Mouse (Mus musculus) kidney, postnatal 0 days (tissue): ENCODE data around the gene Atp1a4. TPM values are rescaled to one million over a fixed set of nuclear protein-coding genes. Genes with fewer than 3 reads are reported as not detected.

Experiments
- ATAC-seq: fragments of 200-750 bp; cut with Nextera tagmentation; replicated peaks from 2 replicates; pipeline ENCODE4 v1.8.0; 2017; ENCODE audit warnings: low read depth, moderate number of reproducible peaks, moderate TSS enrichment, moderate library complexity; ENCODE audit not compliant: low FRiP score
- DNase-seq: peaks from one replicate; pipeline ENCODE4 v3.0.0-alpha.2; 2016; ENCODE audit warnings: low spot score
- H3K27ac ChIP-seq: fragments of 300-500 bp; sonication (generic); 2 replicates; pipeline ENCODE4 v1.5.1; 2014; ENCODE audit warnings: mild to moderate bottlenecking
- H3K27me3 ChIP-seq: fragments of 300-500 bp; sonication (generic); 2 replicates; pipeline ENCODE4 v1.6.1; 2014; ENCODE audit warnings: low read length, mixed read lengths; ENCODE audit not compliant: insufficient read depth
- H3K36me3 ChIP-seq: fragments of 300-500 bp; sonication (generic); 2 replicates; pipeline ENCODE4 v1.6.1; 2014; ENCODE audit warnings: low read length, mixed read lengths; ENCODE audit not compliant: insufficient read depth
- H3K4me1 ChIP-seq: fragments of 300-500 bp; sonication (generic); replicated peaks from 2 replicates; pipeline ENCODE4 v1.6.1; 2014; ENCODE audit warnings: antibody characterized with exemption, low read length, mixed read lengths; ENCODE audit not compliant: insufficient read depth
- H3K4me2 ChIP-seq: fragments of 300-500 bp; sonication (generic); 2 replicates; pipeline ENCODE4 v1.6.1; 2014; ENCODE audit warnings: mild to moderate bottlenecking, low read length, moderate library complexity, mixed read lengths
- H3K4me3 ChIP-seq: fragments of 300-500 bp; sonication (generic); replicated peaks from 2 replicates; pipeline ENCODE4 v1.5.1; 2014; ENCODE audit warnings: low read depth, low read length
- H3K9ac ChIP-seq: fragments of 300-500 bp; sonication (generic); 2 replicates; pipeline ENCODE4 v1.6.1; 2014; ENCODE audit warnings: low read depth, low read length
- H3K9me3 ChIP-seq: fragments of 300-500 bp; sonication (generic); replicated peaks from 2 replicates; pipeline ENCODE4 v1.6.1; 2016; ENCODE audit warnings: low read length, inconsistent platforms, mixed read lengths
- CTCF ChIP-seq: IDR thresholded peaks from 2 replicates; pipeline ENCODE4 v1.5.1; 2016; ENCODE audit warnings: antibody characterized with exemption, low read depth, mild to moderate bottlenecking, moderate library complexity
- WGBS: fragments of 180-500 bp; shearing (Covaris S2); extraction: QIAGEN DNeasy Blood & Tissue Kit; methylation state at CpG from one replicate; pipeline ENCODE4 v1.1.7; 2014; 5-methylcytosine and 5-hydroxymethylcytosine counted together
- polyA plus RNA-seq: library from polyadenylated mRNA; unstranded; fragments of >200 nt; fragmentation: Nextera tagmentation; extraction: Ambion mirVana; gene quantifications from 2 replicates; pipeline ENCODE4 v1.2.1, GENCODE M21; 2015

Gene Atp1a4
- polyA plus RNA-seq, 1 experiment from 2014 or later = not detected

DNA sequence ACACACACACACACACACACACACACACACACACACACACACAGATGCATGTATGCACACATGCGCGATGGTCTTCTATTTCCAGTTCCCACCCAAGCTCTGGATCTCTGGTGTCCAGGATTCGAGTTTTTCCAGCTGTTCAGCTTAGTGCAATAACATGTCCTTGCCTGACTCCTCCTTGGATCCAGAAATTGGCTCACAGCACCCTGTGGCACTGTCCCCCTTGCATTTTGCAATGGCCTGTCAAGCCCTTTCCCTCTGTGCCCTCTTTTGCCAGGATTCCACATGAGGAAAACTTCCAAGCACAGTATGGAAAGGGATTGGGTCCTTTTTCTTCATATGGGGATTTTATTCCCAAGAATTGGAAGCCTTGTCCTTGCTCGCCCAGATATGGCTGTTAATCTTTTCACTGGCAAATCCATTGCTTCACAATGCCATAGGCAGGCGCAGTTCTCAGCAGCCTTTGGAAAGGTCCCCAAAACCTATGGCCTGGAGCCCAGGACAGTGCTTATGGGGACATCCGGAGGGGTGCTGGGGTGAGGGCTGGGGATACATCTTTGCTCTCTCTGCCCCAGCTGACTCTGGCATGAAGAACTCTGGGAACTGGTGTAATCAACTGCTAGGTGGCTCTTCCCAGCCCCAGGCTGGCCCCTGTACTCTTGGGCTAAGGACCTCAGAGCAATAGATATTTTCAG, 38.7 kb upstream of the Atp1a4 start:
- peak overlapping the region; percentile 54; the same call in 1 of the 2 replicates for H3K27ac ChIP-seq
- DNase-seq (no peak), ATAC-seq (no peak)
- H3K4me1 ChIP-seq = 0 out of 2 replicates have a peak, but pooled peaks cover 7% of the 10 kb centered on the region
- no peaks in the 10 kb centered on the region for H3K9me3 ChIP-seq
- no peaks in the 10 kb centered on the region for H3K36me3 ChIP-seq
- WGBS = 69% methylated on average over 6 of the region's 6 CpGs
- no peaks in the 10 kb centered on the region for H3K27me3 ChIP-seq
- no peak overlapping the region for H3K4me3 ChIP-seq
- H3K9ac ChIP-seq = no peak overlapping the region
- peak overlapping the region; percentile 52 for H3K4me2 ChIP-seq
- TF ChIP-seq CTCF = no peak

DNA sequence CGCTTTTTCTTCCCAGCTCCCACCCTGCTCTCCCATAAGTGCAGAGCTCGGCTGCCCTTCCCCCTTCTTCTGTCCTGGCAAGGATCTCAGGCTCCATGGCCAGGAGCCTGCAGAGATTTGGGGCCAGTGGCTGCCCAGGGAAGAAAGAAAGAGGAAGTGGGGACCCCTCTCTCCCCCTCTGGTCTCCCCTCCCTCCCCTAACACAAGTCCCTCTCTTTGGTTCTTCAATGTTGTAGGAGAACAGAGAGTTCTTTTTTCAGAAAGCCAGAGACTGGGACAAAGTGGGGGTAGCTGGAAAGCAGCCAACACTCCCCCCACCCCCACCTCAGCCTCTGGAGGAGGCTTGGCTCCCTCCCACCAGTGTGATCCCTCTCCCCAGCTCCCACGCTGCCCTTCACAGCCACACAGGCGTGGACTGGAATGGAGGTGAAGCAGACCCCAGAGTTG, 37.6 kb upstream of the Atp1a4 start:
- no peak overlapping the region for H3K9ac ChIP-seq
- ATAC-seq = 0 out of 2 replicates have a peak, but pooled peaks have one; percentile 3
- TF ChIP-seq CTCF = no peak
- no peak overlapping the region for H3K27ac ChIP-seq
- no peak for DNase-seq
- H3K4me3 ChIP-seq = no peak overlapping the region
- no peaks in the 10 kb centered on the region for H3K9me3 ChIP-seq
- 58% methylated on average over 4 of the region's 4 CpGs for WGBS
- no peak overlapping the region for H3K4me2 ChIP-seq
- H3K36me3 ChIP-seq = no peaks in the 10 kb centered on the region
- 0 out of 2 replicates have a peak, but pooled peaks cover 7% of the 10 kb centered on the region for H3K4me1 ChIP-seq
- no peaks in the 10 kb centered on the region for H3K27me3 ChIP-seq

DNA sequence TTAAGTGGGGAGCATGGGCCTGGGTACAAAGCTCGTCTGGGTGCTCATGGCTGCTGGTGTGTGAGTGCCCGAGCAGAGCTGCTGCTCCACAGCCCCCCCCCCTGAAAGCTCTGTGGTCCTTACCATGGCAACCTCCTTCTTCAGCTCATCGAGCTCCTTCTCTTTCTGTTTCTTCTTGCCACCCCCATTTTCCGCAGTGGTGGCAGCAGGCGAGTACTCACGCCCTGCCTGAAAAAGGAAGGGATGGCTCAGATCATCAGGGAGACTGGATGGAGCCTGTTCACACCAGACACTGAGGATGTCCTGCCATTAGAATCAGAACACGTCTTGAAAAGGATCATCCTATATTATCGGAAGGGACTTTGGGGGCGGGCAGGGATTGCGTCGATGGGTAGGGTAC, 35.2 kb upstream of the Atp1a4 start:
- no peaks in the 10 kb centered on the region for H3K36me3 ChIP-seq
- DNase-seq = no peak
- no peak overlapping the region for H3K4me3 ChIP-seq
- WGBS = 92% methylated on average over 11 of the region's 11 CpGs
- H3K27me3 ChIP-seq = no peaks in the 10 kb centered on the region
- TF ChIP-seq CTCF = no peak
- H3K4me2 ChIP-seq = no peak overlapping the region
- H3K4me1 ChIP-seq = 0 out of 2 replicates have a peak, but pooled peaks cover 7% of the 10 kb centered on the region
- H3K9me3 ChIP-seq = no peaks in the 10 kb centered on the region
- no peak overlapping the region for H3K27ac ChIP-seq
- no peak overlapping the region for H3K9ac ChIP-seq
- ATAC-seq = no peak

DNA sequence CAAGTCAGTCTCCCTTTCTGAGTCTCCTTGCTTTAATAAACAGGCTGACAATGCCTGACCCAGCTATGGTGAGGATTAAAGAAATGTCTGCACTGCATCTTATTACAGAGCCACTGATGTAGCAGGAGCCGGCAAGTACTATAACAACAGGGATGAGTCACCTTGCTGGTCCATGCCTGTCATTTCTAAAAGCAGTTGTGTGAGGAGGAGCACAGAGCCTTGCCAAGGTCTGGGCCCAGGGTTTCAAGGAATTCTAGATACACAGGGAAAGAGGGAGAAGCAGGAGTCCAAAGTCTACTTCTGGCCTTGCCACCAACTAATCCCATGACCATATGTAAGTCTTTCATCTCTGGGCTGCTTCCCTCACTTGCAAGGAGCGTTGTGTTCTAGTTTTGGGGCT, 34.7 kb upstream of the Atp1a4 start:
- H3K9me3 ChIP-seq = no peaks in the 10 kb centered on the region
- no peak for ATAC-seq
- no peak overlapping the region for H3K9ac ChIP-seq
- 76% methylated on average over 2 of the region's 2 CpGs for WGBS
- H3K4me3 ChIP-seq = no peak overlapping the region
- H3K4me1 ChIP-seq = 0 out of 2 replicates have a peak, but pooled peaks cover 7% of the 10 kb centered on the region
- no peak for DNase-seq
- no peaks in the 10 kb centered on the region for H3K36me3 ChIP-seq
- H3K27me3 ChIP-seq = no peaks in the 10 kb centered on the region
- no peak overlapping the region for H3K27ac ChIP-seq
- H3K4me2 ChIP-seq = no peak overlapping the region
- no peak for TF ChIP-seq CTCF

DNA sequence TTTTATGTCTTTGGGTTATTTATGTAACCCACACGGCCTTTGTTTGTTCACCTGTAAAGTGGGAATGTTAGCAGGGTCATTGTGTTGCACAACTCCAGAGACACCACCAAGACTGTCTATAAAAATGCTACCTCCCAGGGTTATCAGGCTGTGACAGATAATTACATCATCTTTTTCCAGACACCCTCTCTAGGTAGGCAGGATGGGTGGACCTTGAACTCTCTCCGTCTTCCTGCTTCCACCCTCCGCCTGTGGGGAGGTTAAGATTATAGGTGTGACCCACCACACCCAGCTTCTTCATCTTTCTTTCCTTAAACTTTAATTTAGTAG, 31.4 kb upstream of the Atp1a4 start:
- TF ChIP-seq CTCF = no peak
- Histone ChIP-seq H3K36me3 (no peaks in the 10 kb centered on the region), H3K4me1 (0 out of 2 replicates have a peak, but pooled peaks cover 5% of the 10 kb centered on the region), H3K27me3 (no peaks in the 10 kb centered on the region), H3K9ac (no peak overlapping the region), H3K27ac (no peak overlapping the region), H3K9me3 (no peaks in the 10 kb centered on the region), H3K4me2 (no peak overlapping the region), H3K4me3 (no peak overlapping the region)
- DNase-seq = no peak
- 58% methylated on average over 3 of the region's 3 CpGs for WGBS
- no peak for ATAC-seq

DNA sequence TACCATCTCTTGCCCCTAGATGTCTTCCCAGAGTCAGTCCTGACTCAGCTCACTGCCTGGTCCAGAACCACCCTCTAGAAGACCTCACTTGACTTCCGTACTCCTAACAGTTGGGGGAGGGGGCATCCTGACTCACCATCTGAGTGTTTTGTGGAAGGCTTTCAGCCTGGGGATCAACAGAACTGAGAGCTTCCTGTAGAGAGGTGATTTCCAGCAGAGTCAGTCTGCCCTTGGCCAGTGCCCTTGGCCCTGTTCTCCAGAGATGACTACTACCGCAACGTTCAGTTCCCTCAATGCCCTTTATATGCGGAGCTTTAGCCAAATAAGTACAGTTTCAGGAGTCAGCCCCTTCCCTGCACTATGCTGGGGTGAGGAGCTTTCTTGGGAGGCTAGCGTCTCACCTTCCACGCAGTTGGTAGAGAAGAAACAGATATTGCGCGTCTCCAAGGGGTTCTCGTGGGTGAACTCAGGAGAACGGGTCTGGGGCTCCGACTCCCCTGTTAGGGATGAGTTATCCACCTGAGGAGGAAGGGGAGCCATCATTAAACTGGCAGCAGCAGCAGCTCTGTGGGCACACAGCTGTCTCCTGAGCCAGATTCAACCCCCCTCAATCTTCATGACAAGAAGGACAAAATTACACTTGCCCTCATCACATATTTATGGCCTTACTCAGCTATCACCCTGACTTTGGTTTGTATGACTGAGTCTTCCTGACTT, 30.8 kb upstream of the Atp1a4 start:
- no peak overlapping the region for H3K9ac ChIP-seq
- H3K4me3 ChIP-seq = no peak overlapping the region
- 78% methylated on average over 11 of the region's 11 CpGs for WGBS
- no peaks in the 10 kb centered on the region for H3K36me3 ChIP-seq
- TF ChIP-seq CTCF = no peak
- DNase-seq (no peak), ATAC-seq (no peak)
- 0 out of 2 replicates have a peak, but pooled peaks cover 5% of the 10 kb centered on the region for H3K4me1 ChIP-seq
- H3K27ac ChIP-seq = no peak overlapping the region
- H3K27me3 ChIP-seq = no peaks in the 10 kb centered on the region
- H3K9me3 ChIP-seq = no peaks in the 10 kb centered on the region
- no peak overlapping the region for H3K4me2 ChIP-seq
